Comparison of ENCODE assay signal across 18 mouse cellular contexts in the genomic region with DNA sequence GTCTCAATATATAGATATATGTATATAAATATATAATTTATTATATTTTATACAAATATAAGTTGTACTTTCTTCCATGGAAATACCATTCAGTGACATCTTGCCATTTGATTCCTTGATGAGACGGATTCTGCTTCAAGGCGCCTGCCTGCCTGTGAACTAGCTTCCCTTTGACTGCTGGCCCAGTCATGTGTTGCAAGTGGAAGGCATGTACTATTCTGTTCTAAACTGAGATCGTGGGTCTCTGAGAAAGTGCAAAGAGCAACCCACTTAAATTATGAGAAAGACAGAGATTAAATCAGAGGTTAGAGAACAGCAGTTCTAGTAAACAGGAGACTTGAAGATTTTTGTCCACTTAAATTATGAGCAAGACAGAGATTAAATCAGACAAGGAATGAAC.
"Had no signal": no experiment of that assay in that cellular context is flagged by ENCODE, and none has a peak within 500 bp of the region (broad histone marks: within the 10 kb centered on the region; RNA-seq: fewer than 3 reads in every experiment).

No protein-coding gene starts in this region.

- H3K9me3 ChIP-seq: intestine, embryonic 15.5 days; liver, embryonic 13.5 days; midbrain, embryonic 13.5 days; neural tube, embryonic 13.5 days had no signal

- DNase-seq: layer of hippocampus, postnatal 36 days; liver, embryonic 13.5 days; lung, adult 2 months; lung, postnatal 14 days; lung, postnatal 4 days; right cerebral cortex, adult 18-20 months; right cerebral cortex, postnatal 14 days; right cerebral cortex, postnatal 4 days; thymus, adult 2 months; thymus, postnatal 14 days; thymus, postnatal 4 days had no signal

- H3K36me3 ChIP-seq: intestine, embryonic 15.5 days; liver, embryonic 13.5 days; midbrain, embryonic 13.5 days; neural tube, embryonic 13.5 days had no signal

- H3K4me3 ChIP-seq: intestine, embryonic 15.5 days; left cerebral cortex, adult 2 months; liver, embryonic 13.5 days; midbrain, embryonic 13.5 days; myocyte; neural tube, embryonic 13.5 days had no signal

- H3K4me1 ChIP-seq: intestine, embryonic 15.5 days; liver, embryonic 13.5 days; midbrain, embryonic 13.5 days; neural tube, embryonic 13.5 days had no signal

- ATAC-seq: intestine, embryonic 15.5 days; midbrain, embryonic 13.5 days; midbrain, embryonic 16.5 days had no signal

- H3K27ac ChIP-seq: intestine, embryonic 15.5 days; left cerebral cortex, adult 2 months; liver, embryonic 13.5 days; midbrain, embryonic 13.5 days; neural tube, embryonic 13.5 days; stomach, postnatal 0 days had no signal

- H3K9ac ChIP-seq: intestine, embryonic 15.5 days; liver, embryonic 13.5 days; midbrain, embryonic 13.5 days; neural tube, embryonic 13.5 days had no signal

- H3K4me2 ChIP-seq: intestine, embryonic 15.5 days; liver, embryonic 13.5 days; midbrain, embryonic 13.5 days; neural tube, embryonic 13.5 days had no signal

- H3K27me3 ChIP-seq: intestine, embryonic 15.5 days; liver, embryonic 13.5 days; midbrain, embryonic 13.5 days; neural tube, embryonic 13.5 days had no signal
